Mouse (Mus musculus) megakaryocyte progenitor cell, adult 5-6 weeks (primary cell): ENCODE results near the gene Bbs1. TPM values are rescaled to one million over a fixed set of nuclear protein-coding genes. Genes with fewer than 3 reads are reported as not detected.

Experiments used
- ATAC-seq: replicated peaks from 2 replicates; pipeline ENCODE4 v1.8.0; 2016; ENCODE audit warnings: mild to moderate bottlenecking, moderate TSS enrichment, inconsistent platforms; ENCODE audit not compliant: poor library complexity
- total RNA-seq, 2 experiments: library from RNA; stranded (forward) in 1 of 2; stranded (reverse) in 1 of 2; fragments of 157-497, 149-512 nt in 1 of 2; fragments of 200-1000 nt in 1 of 2; gene quantifications; 2 replicates each; pipeline versions ENCODE4 v1.2.3 to v1.2.4; 2015 to 2017

Bbs1 gene
- total RNA-seq, 2 experiments from 2014 or later, result 0.59 to 3.2 TPM

- no peak for ATAC-seq
Measured at GRCm38 (mm10) chr19:4838526-4839140, 67.8 kb downstream of the Bbs1 start.

GRCm38 (mm10) chr19:4837049-4837448 lies 69.4 kb downstream of the Bbs1 start:
- no peak for ATAC-seq

Other genes starting within 250 kb of the Bbs1 start
- gene Gm960, start 208.0 kb downstream of the Bbs1 start, total RNA-seq (2015), result not detected in 2 replicates
- not detected in 2 replicates for gene Gm960, start 208.0 kb downstream of the Bbs1 start, total RNA-seq (2017)
- gene Sptbn2, start 195.5 kb downstream of the Bbs1 start, total RNA-seq (2015), result not detected in 2 replicates
- not detected in 2 replicates for gene Sptbn2, start 195.5 kb downstream of the Bbs1 start, total RNA-seq (2017)
- 8.5 and 12.3 TPM in 2 replicates for gene Rbm4b, start 150.1 kb downstream of the Bbs1 start, total RNA-seq (2015)
- gene Rbm4b, start 150.1 kb downstream of the Bbs1 start, total RNA-seq (2017), result 11.3 and 12.2 TPM in 2 replicates
- gene Rbm4, start 112.7 kb downstream of the Bbs1 start, total RNA-seq (2015), result 34.2 and 37.0 TPM in 2 replicates
- 57.1 and 89.5 TPM in 2 replicates for gene Rbm4, start 112.7 kb downstream of the Bbs1 start, total RNA-seq (2017)
- 23.2 and 23.5 TPM in 2 replicates for gene Gm21992, start 95.0 kb downstream of the Bbs1 start, total RNA-seq (2015)
- gene Gm21992, start 95.0 kb downstream of the Bbs1 start, total RNA-seq (2017), result 18.2 and 35.5 TPM in 2 replicates
- gene Rbm14, start 95.0 kb downstream of the Bbs1 start, total RNA-seq (2015), result 42.7 and 45.9 TPM in 2 replicates
- 18.9 and 20.8 TPM in 2 replicates for gene Rbm14, start 95.0 kb downstream of the Bbs1 start, total RNA-seq (2017)
- 30.0 and 30.6 TPM in 2 replicates for gene Ccs, start 67.3 kb downstream of the Bbs1 start, total RNA-seq (2015)
- gene Ccs, start 67.3 kb downstream of the Bbs1 start, total RNA-seq (2017), result 31.9 and 32.3 TPM in 2 replicates
- gene Ccdc87, start 67.3 kb downstream of the Bbs1 start, total RNA-seq (2015), result not detected in 2 replicates
- gene Ccdc87, start 67.3 kb downstream of the Bbs1 start, total RNA-seq (2017), result not detected in 2 replicates
- 2.0 and 6.8 TPM in 2 replicates for gene Ctsf, start 51.5 kb downstream of the Bbs1 start, total RNA-seq (2015)
- gene Ctsf, start 51.5 kb downstream of the Bbs1 start, total RNA-seq (2017), result 2.9 and 11.5 TPM in 2 replicates
- gene Actn3, start 28.7 kb downstream of the Bbs1 start, total RNA-seq (2015), result 0.20 TPM in 1 of 2 replicates, not detected in the other
- not detected in 2 replicates for gene Actn3, start 28.7 kb downstream of the Bbs1 start, total RNA-seq (2017)
- 6.8 TPM in 2 replicates for gene Zdhhc24, start 28.0 kb downstream of the Bbs1 start, total RNA-seq (2015)
- 3.6 and 6.8 TPM in 2 replicates for gene Zdhhc24, start 28.0 kb downstream of the Bbs1 start, total RNA-seq (2017)
- 29.5 and 31.6 TPM in 2 replicates for gene Dpp3, start 21.7 kb upstream of the Bbs1 start, total RNA-seq (2015)
- gene Dpp3, start 21.7 kb upstream of the Bbs1 start, total RNA-seq (2017), result 46.3 and 47.9 TPM in 2 replicates
- not detected in 2 replicates for gene Peli3, start 36.5 kb upstream of the Bbs1 start, total RNA-seq (2015)
- gene Peli3, start 36.5 kb upstream of the Bbs1 start, total RNA-seq (2017), result not detected in 2 replicates
- 32.3 and 32.4 TPM in 2 replicates for gene Mrpl11, start 55.5 kb upstream of the Bbs1 start, total RNA-seq (2015)
- 51.6 and 63.6 TPM in 2 replicates for gene Mrpl11, start 55.5 kb upstream of the Bbs1 start, total RNA-seq (2017)
- not detected in 2 replicates for gene Npas4, start 83.7 kb upstream of the Bbs1 start, total RNA-seq (2015)
- gene Npas4, start 83.7 kb upstream of the Bbs1 start, total RNA-seq (2017), result not detected in 2 replicates
- 3.6 and 5.2 TPM in 2 replicates for gene Slc29a2, start 117.2 kb upstream of the Bbs1 start, total RNA-seq (2015)
- gene Slc29a2, start 117.2 kb upstream of the Bbs1 start, total RNA-seq (2017), result 1.1 and 2.9 TPM in 2 replicates
- gene B4gat1, start 132.2 kb upstream of the Bbs1 start, total RNA-seq (2015), result 0.99 TPM in 1 of 2 replicates, not detected in the other
- gene B4gat1, start 132.2 kb upstream of the Bbs1 start, total RNA-seq (2017), result 0.75 TPM in 1 of 2 replicates, not detected in the other
- 6.1 and 6.4 TPM in 2 replicates for gene AC124502.3, start 132.3 kb upstream of the Bbs1 start, total RNA-seq (2015)
- 8.0 and 8.2 TPM in 2 replicates for gene AC124502.3, start 132.3 kb upstream of the Bbs1 start, total RNA-seq (2017)
- gene Brms1, start 134.7 kb upstream of the Bbs1 start, total RNA-seq (2015), result 12.8 and 19.7 TPM in 2 replicates
- gene Brms1, start 134.7 kb upstream of the Bbs1 start, total RNA-seq (2017), result 36.6 and 39.8 TPM in 2 replicates
- 0.17 and 0.22 TPM in 2 replicates for gene Rin1, start 143.9 kb upstream of the Bbs1 start, total RNA-seq (2015)
- 0.12 and 0.47 TPM in 2 replicates for gene Rin1, start 143.9 kb upstream of the Bbs1 start, total RNA-seq (2017)
- gene Cd248, start 161.4 kb upstream of the Bbs1 start, total RNA-seq (2015), result 0.20 and 0.30 TPM in 2 replicates
- gene Cd248, start 161.4 kb upstream of the Bbs1 start, total RNA-seq (2017), result 0.20 and 0.25 TPM in 2 replicates
- 0.02 TPM in 1 of 2 replicates, not detected in the other for gene Tmem151a, start 178.9 kb upstream of the Bbs1 start, total RNA-seq (2015)
- gene Tmem151a, start 178.9 kb upstream of the Bbs1 start, total RNA-seq (2017), result not detected in 2 replicates
- gene Yif1a, start 181.9 kb upstream of the Bbs1 start, total RNA-seq (2015), result 44.2 and 45.3 TPM in 2 replicates
- 9.1 and 12.3 TPM in 2 replicates for gene Yif1a, start 181.9 kb upstream of the Bbs1 start, total RNA-seq (2017)
- 0.17 and 0.66 TPM in 2 replicates for gene Cnih2, start 191.9 kb upstream of the Bbs1 start, total RNA-seq (2015)
- gene Cnih2, start 191.9 kb upstream of the Bbs1 start, total RNA-seq (2017), result not detected in 2 replicates
- 50.8 and 56.7 TPM in 2 replicates for gene Rab1b, start 200.4 kb upstream of the Bbs1 start, total RNA-seq (2015)
- 78.1 and 106 TPM in 2 replicates for gene Rab1b, start 200.4 kb upstream of the Bbs1 start, total RNA-seq (2017)
- gene Klc2, start 211.9 kb upstream of the Bbs1 start, total RNA-seq (2015), result 1.2 and 1.6 TPM in 2 replicates
- 2.7 and 3.8 TPM in 2 replicates for gene Klc2, start 211.9 kb upstream of the Bbs1 start, total RNA-seq (2017)